Mouse (Mus musculus): ENCODE results near the gene Atp2a1.

The Atp2a1 gene

DNA sequence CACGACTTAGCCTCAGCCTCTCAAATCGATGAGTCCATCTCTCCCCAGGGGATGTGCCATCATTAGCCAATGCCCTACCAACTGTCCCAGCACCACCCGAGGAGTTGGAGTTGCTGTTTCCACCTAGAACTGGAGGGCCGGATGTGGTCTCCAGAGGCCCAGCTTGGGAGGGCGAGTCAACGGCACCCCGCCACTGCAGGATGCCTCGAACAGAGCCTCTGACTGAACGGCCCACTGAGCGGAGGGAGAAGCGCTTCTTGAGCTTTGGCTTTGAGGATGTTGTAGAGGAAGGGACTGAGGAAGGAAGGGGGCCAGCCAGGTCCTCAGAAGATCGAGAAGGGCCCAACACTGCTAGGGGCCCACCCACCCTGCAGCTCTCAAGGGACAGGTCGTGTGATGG lies 9.4 kb upstream of the Atp2a1 start:
- no peak for DNase-seq

DNA sequence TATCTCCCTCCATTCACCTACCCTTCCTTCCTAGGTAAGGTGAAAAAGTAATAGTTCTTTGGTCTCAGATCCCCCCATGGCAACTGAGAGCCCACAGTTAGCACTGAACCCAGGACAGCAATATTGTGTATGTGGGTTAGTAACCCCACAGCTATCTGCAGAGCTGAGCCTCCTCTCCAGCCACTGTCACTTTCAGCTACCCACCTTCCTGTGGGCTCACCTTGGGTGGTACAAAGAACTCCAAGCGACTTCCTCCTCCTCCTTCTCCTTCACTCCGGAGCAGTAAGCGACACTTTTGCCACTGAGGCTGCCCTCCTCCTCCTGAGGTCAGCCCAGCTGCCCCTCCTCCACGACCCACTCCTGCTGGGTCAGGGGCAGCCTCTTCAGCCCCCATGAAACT lies 8.9 kb upstream of the Atp2a1 start:
- DNase-seq: no peak

DNA sequence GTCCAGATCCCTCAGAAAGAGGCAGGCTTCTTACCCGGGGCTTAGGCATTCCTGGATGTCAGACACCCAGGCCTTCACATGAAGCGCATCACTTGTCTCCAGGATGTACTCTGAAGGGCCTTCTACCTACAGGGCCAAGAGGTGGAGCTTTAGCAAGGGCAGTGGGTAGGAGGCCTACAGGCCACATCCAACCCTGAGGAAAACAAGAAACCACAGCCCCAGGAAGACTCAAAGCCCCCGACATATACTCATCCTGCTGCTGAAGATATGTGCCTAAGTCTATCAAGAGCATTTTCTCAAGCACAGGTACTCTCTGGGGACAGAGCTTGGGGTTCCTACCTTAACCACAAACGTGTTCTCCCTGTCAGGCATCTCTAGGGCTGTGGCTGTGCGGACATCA lies 8.5 kb upstream of the Atp2a1 start:
- DNase-seq: no peak

GRCm38 (mm10) chr7:126470077-126470476 lies 7.2 kb upstream of the Atp2a1 start:
- no peak for DNase-seq

- DNase-seq: no peak
These were observed 5.1 kb upstream of the Atp2a1 start for GRCm38 (mm10) chr7:126467834-126468627.

DNA sequence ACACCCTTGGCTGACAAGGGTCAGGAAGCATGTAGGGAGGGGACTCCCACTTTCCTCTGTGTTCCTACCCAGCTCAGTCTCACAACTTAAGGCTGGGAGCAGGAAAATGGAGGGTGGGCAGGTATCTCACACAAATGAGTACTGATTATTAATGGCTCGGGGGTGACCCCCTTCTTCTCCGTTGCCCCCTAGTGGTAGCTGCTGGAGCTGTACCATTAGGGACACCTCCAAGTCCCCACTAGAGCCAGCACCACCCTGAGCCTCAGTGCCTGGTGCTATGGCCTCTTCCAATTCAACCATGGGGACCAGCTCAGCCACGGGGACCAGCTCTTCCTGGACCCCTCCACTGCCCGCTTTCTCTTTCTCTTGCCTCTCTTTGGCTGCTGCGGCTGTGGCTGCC lies 4.4 kb upstream of the Atp2a1 start:
- DNase-seq: peak; percentile 17 to 75

DNA sequence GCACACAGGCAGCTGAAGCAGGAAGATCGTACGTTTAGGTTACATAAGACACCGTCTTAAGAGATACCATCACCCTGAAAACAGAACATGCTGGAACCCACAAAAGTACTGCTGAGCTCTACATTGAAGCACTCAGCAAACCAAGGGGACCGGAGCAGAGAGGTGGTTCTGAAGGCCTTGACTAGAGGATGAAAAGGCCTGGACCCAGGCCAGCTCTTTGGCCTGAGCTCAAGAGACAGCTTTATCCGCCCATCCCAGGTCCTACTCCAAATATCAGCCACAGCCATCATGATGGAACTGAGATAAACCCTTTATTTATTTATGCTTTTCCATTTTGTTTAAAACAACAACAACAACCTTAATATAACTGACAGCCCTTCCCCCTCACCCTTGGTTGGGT lies 3.8 kb upstream of the Atp2a1 start:
- DNase-seq: no peak

DNA sequence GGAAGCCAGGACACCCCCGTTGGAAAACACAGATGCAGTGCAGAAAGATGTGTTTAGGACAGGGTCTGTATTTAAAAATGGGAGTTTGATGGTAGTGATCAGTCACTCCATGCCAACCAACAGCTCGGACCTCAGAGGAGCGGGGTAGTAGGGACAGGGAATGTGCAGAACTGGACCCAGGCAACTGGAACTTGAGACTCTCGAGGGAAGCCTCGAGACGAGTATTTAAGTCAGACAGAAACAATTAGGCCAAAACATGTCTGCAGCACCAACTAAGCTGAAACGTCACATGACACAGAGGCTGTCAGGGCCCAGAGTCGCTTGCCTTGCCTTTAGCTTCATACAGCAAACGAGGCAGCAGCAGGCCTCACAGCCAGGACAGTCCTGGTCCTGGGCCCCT lies 3.2 kb upstream of the Atp2a1 start:
- DNase-seq: no peak

GRCm38 (mm10) chr7:126465246-126466030 lies 2.5 kb upstream of the Atp2a1 start:
- DNase-seq: no peak

- DNase-seq: no peak
These were observed 1.9 kb upstream of the Atp2a1 start for GRCm38 (mm10) chr7:126464836-126465235.

DNA sequence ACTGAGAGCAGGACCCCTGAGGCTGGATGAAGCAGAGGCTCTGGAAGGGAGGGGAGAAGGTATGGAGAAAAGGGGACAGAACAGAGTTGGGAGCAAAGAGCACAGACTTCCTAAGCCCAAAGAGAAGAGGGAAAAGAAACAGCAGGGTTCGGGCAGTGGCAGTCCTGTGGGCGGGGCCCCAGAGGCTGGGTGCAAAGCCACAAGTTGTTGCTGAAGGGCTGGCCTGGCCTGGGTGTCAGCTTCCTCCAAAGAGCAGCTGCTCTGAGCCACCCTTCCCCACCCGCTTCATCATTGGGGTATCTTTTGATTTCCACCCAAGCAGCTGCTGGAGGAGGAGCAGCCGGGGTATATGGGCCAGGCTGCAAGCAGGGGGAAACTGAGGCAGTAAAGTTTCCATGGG lies 1.2 kb upstream of the Atp2a1 start:
- DNase-seq: no peak

DNA sequence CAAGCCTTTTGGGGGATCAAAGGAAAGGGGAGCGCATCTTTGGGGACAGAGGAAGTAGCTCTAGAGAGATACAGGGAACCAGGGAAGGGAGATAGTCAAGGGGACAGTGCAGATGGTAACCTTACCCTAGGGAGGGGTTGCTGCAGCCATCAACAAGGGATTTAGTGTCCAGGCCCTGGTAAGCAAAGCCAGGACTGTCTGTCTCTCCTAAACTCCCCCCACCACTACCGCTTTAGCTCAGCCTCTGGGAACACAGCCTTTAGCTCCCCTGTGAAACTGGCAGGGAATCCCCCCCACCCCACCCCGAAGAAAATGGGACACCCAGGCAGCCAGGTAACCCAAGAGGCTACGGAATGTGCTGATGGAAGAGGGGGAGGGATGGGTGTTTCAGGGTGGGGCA lies 639 bp upstream of the Atp2a1 start:
- DNase-seq: no peak

DNA sequence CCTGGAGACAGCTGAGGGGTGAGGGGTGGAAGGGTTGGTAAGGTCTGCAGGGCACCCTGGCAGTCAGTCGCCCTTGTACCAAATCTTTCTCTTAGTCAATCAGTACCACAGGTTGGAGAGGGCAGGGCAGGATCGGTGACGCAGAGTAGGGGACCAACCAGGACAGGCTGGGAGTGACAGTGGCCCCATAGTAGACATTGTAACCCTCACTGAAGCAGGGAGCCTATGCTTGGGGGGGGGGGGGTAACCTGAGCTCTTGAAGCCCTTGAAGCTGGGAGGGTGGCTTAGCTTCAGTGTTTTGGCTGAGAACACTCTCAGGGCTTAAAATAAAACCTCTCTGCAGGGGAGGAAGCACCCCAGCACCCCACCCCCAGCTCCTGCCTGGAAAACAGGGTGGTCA lies 1.3 kb downstream of the Atp2a1 start:
- DNase-seq: no peak

DNA sequence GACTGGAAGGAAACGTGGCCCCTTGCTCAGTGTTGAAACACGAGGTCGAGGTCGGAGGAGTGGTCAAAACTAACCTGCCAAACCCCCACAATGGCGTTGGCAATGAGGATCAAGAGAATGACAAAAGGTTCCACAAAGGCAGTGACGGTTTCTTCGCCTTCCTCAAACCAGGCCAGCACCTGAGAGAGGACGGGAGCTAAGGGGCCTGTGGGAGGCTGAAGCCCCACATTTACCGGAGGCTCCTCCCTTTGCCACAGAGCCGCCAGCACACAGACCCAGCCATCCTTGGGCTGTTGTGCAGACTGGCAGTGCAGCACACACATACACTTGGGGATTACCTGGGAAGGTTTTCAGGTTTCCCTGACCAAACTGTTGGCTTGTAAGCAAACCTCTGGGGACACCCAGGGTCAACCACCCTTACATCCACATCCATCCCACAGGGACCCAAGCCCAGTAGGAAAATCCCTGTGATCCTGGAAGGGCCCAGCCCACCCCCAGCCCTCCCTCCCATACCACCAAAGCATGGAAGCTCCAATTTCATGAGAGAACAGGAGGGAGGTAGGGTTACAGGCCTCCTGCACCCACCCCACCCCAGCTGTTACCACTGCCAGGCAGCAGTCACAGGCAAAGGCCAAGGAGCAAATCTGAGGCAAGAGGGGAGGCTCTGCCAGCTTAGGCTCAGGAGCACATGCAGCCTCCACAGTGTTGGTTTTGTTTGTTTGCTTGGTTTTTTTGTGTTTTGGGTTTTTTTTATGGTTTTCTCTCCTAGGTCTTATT lies 2.1 kb downstream of the Atp2a1 start:
- DNase-seq: no peak

GRCm38 (mm10) chr7:126458844-126459618 lies 3.9 kb downstream of the Atp2a1 start:
- DNase-seq: no peak

DNA sequence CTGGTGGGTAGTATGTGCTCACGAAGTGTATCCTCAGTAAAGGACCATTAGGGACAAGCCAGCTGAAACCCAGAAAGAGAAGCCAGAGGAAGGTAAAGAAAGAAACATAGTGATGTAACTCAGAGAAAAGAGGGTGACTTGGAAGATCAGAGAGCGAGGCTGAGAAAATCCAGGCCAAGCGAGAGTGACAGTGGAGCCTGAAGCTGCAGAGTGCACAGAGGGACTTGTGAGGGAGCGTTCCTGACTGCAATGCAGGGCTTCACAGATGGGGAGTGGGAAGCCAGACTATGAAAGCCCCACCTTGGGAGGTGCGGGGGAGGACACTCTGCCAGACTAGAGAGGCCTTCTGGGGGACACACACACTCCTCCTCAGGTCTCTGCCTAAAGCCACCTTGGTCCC lies 4.7 kb downstream of the Atp2a1 start:
- no peak for DNase-seq

DNA sequence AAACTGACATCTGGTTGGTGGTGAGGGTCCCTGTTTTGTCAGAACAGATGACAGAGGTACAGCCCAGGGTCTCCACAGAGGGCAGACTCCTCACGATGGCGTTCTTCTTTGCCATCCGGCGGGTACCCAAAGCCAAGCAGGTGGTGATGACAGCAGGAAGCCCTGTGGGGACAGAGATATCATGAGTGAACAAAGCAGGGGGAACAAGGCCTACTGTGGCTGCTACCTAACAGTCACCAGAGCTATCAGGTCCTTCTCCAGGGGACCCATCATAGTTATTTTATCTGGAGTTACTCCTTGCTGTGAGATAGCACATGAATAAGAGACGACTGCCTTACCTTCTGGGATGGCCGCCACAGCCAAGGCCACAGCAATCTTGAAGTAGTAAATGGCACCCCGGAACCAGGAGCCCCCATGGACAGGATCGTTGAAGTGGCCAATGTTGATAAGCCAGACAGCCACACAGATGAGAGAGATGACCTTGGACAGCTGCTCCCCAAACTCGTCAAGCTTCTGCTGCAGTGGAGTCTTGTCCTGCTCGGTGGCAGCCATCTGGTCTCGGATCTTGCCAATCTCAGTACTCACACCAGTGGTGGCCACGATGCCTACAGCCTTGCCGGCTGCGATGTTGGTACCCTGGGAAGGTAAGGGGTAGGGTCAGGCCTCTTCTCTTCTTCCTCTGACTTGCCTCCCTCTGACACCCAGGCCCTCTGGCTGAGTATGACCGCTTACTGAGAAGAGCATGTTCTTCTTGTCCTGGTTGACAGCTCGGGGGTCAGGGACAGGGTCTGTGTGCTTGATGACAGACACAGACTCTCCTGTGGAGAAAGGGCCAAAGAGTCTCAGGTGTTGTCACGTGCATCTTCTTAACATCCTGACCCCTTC lies 6.3 kb downstream of the Atp2a1 start:
- no peak for DNase-seq

- no peak for DNase-seq
These were observed 7.7 kb downstream of the Atp2a1 start for GRCm38 (mm10) chr7:126455242-126455641.

- no peak for DNase-seq
These were observed 9.0 kb downstream of the Atp2a1 start for GRCm38 (mm10) chr7:126453861-126454260.

DNA sequence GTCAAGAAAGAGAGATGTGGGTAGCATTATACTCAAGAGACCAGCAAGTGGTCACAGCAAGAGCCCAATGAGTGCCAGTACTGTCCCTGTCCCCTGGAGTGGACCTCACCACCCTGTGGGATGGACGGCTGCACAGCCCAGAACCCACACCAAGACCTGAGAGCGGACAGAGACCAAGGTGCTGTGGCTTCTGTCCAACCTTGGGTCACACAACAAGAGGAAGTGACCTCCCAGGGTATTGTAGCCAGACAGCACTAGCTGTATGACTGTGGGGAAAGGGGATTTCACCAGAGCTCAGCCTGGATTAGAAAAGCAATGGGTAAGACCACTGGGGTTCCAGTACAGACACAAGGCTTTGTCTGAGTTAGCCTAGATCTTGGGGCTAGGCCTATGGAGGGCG lies 10.7 kb downstream of the Atp2a1 start:
- DNase-seq: no peak

- no peak for DNase-seq
These were observed 12.3 kb downstream of the Atp2a1 start for GRCm38 (mm10) chr7:126450641-126451040.

DNA sequence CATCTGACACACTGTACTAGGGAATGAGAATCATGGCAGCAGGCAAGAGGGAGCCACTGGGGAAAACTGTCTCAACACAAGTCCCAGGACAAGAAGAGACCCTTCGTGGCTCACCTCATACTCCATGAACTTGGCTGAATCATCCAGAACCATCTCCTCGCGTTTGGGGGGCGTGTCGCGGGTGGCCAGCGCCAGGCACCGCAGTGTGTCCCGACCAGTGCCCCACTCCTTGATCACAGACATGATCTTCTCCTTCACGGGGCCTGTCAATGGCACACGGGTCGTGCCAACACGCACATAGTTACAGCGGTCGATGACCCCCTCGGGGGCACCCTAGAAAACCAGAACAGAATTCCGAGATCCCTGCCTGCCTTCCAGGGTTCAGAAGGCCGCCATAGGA lies 12.9 kb downstream of the Atp2a1 start:
- DNase-seq: no peak
